7 mouse cellular contexts compared by ENCODE assay signal in the genomic region with DNA sequence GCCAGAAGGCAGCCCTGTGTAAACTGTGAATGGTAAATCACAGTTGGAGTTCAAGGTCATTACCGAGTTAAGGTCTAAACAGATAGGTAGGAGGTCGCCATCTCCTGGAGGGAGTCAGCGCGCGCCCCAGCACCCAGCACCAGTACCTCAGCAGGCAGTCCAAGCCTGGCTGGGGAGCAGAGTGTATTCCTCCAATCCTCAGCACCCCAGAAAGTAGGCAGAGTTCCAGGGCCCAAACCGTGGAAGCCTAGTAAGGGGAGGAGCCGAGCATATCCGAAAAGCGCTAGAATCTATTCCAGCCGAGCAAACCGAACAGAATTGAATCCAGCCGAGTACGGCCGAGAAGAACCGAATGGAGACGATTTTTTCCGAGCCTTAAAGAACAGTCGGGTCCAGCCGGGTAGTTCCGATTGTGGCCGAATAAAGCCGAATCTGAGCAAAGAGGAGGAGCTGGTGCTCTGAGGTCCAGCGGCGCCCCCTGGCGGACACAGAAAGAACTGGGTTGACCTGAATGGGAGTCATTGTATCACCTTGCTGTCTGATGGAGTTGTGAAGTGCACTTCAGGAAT. TPM values are rescaled to one million over a fixed set of nuclear protein-coding genes. Genes with fewer than 3 reads are reported as not detected.
DNase-seq lines count a peak whose midpoint lies in the region; ATAC-seq lines count a peak whose summit lies in the region.

No protein-coding gene starts in this region.

- no peaks in the 10 kb centered on the region for H3K27me3 ChIP-seq in intestine, embryonic 15.5 days (replicated peaks)
- H3K27me3 ChIP-seq in midbrain, embryonic 10.5 days (ENCODE audit: low read depth, poor library complexity, severe bottlenecking): peaks cover 22% of the 10 kb centered on the region

- peak overlapping the region; percentile 38 for H3K9ac ChIP-seq in intestine, embryonic 15.5 days

- H3K36me3 ChIP-seq in intestine, embryonic 15.5 days: no peaks in the 10 kb centered on the region
- no peaks in the 10 kb centered on the region for H3K36me3 ChIP-seq in midbrain, embryonic 10.5 days

- H3K9me3 ChIP-seq in intestine, embryonic 15.5 days: no peaks in the 10 kb centered on the region
- H3K9me3 ChIP-seq in midbrain, embryonic 10.5 days (replicated peaks): no peaks in the 10 kb centered on the region

- peaks cover 35% of the 10 kb centered on the region for H3K4me1 ChIP-seq in intestine, embryonic 15.5 days (replicated peaks)
- H3K4me1 ChIP-seq in midbrain, embryonic 10.5 days: peaks cover 55% of the 10 kb centered on the region

- intact Hi-C loops in gastrocnemius, postnatal 36 days (cut with DNase I): loop anchor here (1.0 to 2.0 kb wide), 2 partner anchors 17 to 85 kb away; no protein-coding TSS in a partner anchor
- intact Hi-C loops in left cerebral cortex, postnatal 25 days (cut with DNase I): loop anchor here (2.0 to 5.0 kb wide), 2 partner anchors 17 to 85 kb away; no protein-coding TSS in a partner anchor

- H3K4me3 ChIP-seq in intestine, embryonic 15.5 days (replicated peaks): peak overlapping the region; percentile 21
- H3K4me3 ChIP-seq in midbrain, embryonic 10.5 days: peak overlapping the region; percentile 54

- under 1% methylated on average over 25 of the region's 25 CpGs for WGBS in intestine, embryonic 15.5 days
- under 1% methylated on average over 25 of the region's 25 CpGs for WGBS in midbrain, embryonic 10.5 days

- peak overlapping the region; percentile 59 for H3K4me2 ChIP-seq in intestine, embryonic 15.5 days (replicated peaks)

- peak overlapping the region; percentile 79 for H3K27ac ChIP-seq in intestine, embryonic 15.5 days
- peak overlapping the region; percentile 84 for H3K27ac ChIP-seq in midbrain, embryonic 10.5 days (replicated peaks)

- ATAC-seq in intestine, embryonic 15.5 days: peak; percentile 90

- peak; percentile 98 for DNase-seq in adrenal gland, adult 2 months
- DNase-seq in embryo, embryonic 11.5 days (ENCODE audit: low read depth, low spot score): peak; percentile 96
- DNase-seq in gastrocnemius, postnatal 36 days: peak; percentile 97 to 98
- peak; percentile 100 for DNase-seq in left cerebral cortex, postnatal 25 days (ENCODE audit: low spot score in 2 of 2)
- peak; percentile 95 for DNase-seq in midbrain, embryonic 10.5 days (ENCODE audit: low spot score)
- DNase-seq in right cerebral cortex, postnatal 4 days: peak; percentile 98

RNA-seq across cellular contexts. Expression of gene C1qtnf6, which starts 0.8 kb away (rescaled TPM):
- total RNA-seq in adrenal gland, adult 2 months (2021): 10 to 100 TPM; 16.9 to 30.1 TPM
- 63.2 and 92.2 TPM in 2 replicates for polyA plus RNA-seq in adrenal gland, adult 2 months (2012; rRNA removed)
- 10 to 100 TPM in 1 of 2 experiments, 1 to 10 TPM in 1; 9.4 to 11.2 TPM for total RNA-seq in gastrocnemius, postnatal 36 days (2021)
- 22.0 and 22.3 TPM in 2 replicates for polyA plus RNA-seq in intestine, embryonic 15.5 days (2015; fragmentation: Nextera tagmentation; extraction: Ambion mirVana)
- total RNA-seq in left cerebral cortex, postnatal 25 days (2021): 1 to 10 TPM; 3.2 to 3.3 TPM
- polyA plus RNA-seq in midbrain, embryonic 10.5 days (2016; fragmentation: Nextera tagmentation; extraction: Ambion mirVana): 10.0 and 11.0 TPM in 2 replicates

RNA-seq across cellular contexts. Expression of gene Sstr3, which starts 12.5 kb away (rescaled TPM):
- total RNA-seq in adrenal gland, adult 2 months (2021): 1 to 10 TPM in 1 of 2 experiments, under 1 TPM in 1; 0.43 to 1.6 TPM
- polyA plus RNA-seq in adrenal gland, adult 2 months (2012; rRNA removed): 0.16 and 0.93 TPM in 2 replicates
- not detected for total RNA-seq in gastrocnemius, postnatal 36 days (2021)
- 0.23 and 0.24 TPM in 2 replicates for polyA plus RNA-seq in intestine, embryonic 15.5 days (2015; fragmentation: Nextera tagmentation; extraction: Ambion mirVana)
- 10 to 100 TPM; 19.8 to 22.0 TPM for total RNA-seq in left cerebral cortex, postnatal 25 days (2021)
- 0.02 TPM in 1 of 2 replicates, not detected in the other for polyA plus RNA-seq in midbrain, embryonic 10.5 days (2016; fragmentation: Nextera tagmentation; extraction: Ambion mirVana)

RNA-seq across cellular contexts. Expression of gene Il2rb, which starts 36.9 kb away (rescaled TPM):
- total RNA-seq in adrenal gland, adult 2 months (2021): 1 to 10 TPM; 1.3 to 1.5 TPM
- 3.8 and 4.9 TPM in 2 replicates for polyA plus RNA-seq in adrenal gland, adult 2 months (2012; rRNA removed)
- total RNA-seq in gastrocnemius, postnatal 36 days (2021): not detected
- polyA plus RNA-seq in intestine, embryonic 15.5 days (2015; fragmentation: Nextera tagmentation; extraction: Ambion mirVana): 1.2 and 1.4 TPM in 2 replicates
- total RNA-seq in left cerebral cortex, postnatal 25 days (2021): under 1 TPM in 1 of 2 experiments, not detected in 1; 0.23 TPM
- not detected in 2 replicates for polyA plus RNA-seq in midbrain, embryonic 10.5 days (2016; fragmentation: Nextera tagmentation; extraction: Ambion mirVana)

RNA-seq across cellular contexts. Expression of gene Rac2, which starts 40.6 kb away (rescaled TPM):
- 1 to 10 TPM; 8.1 to 9.6 TPM for total RNA-seq in adrenal gland, adult 2 months (2021)
- 33.4 and 40.2 TPM in 2 replicates for polyA plus RNA-seq in adrenal gland, adult 2 months (2012; rRNA removed)
- total RNA-seq in gastrocnemius, postnatal 36 days (2021): 1 to 10 TPM in 1 of 2 experiments, under 1 TPM in 1; 0.42 to 1.4 TPM
- 15.7 and 21.4 TPM in 2 replicates for polyA plus RNA-seq in intestine, embryonic 15.5 days (2015; fragmentation: Nextera tagmentation; extraction: Ambion mirVana)
- total RNA-seq in left cerebral cortex, postnatal 25 days (2021): 1 to 10 TPM; 1.9 to 2.9 TPM
- 9.1 and 9.5 TPM in 2 replicates for polyA plus RNA-seq in midbrain, embryonic 10.5 days (2016; fragmentation: Nextera tagmentation; extraction: Ambion mirVana)

Comparison
In these comparisons a context has a peak if more than half of its experiments do, and no peak if none do; other contexts are left out.
1. Peak in every context shown above with its lines: DNase-seq, ATAC-seq, H3K4me3 ChIP-seq and H3K27ac ChIP-seq.
2. RNA of gene Sstr3, which starts 12.5 kb away (total RNA-seq): 19.8 to 22.0 TPM in left cerebral cortex, postnatal 25 days; 0.43 to 1.6 TPM in adrenal gland, adult 2 months and not detected in gastrocnemius, postnatal 36 days; every median in the first group is over 4 times any median in the second.